Mouse (Mus musculus) heart, adult 2 months (tissue): ENCODE measurements around the gene Neurog2. TPM values are rescaled to one million over a fixed set of nuclear protein-coding genes. Genes with fewer than 3 reads are reported as not detected.

Experiments
- DNase-seq, 2 experiments: peaks; one replicate each; pipeline ENCODE4 v3.0.0; 2021
- H3K27ac ChIP-seq: fragments of 200-600 bp; 2 replicates; pipeline ENCODE4 v1.8.1; 2022
- H3K27me3 ChIP-seq: fragments of 200-500 bp; 2 replicates; pipeline ENCODE4 v1.6.1; 2012; ENCODE audit warnings: mild to moderate bottlenecking, low read length, inconsistent platforms, mixed read lengths; ENCODE audit not compliant: control insufficient read depth, insufficient read depth
- H3K36me3 ChIP-seq: fragments of 200-500 bp; 2 replicates; pipeline ENCODE4 v1.6.1; 2012; ENCODE audit warnings: low read length, inconsistent platforms; ENCODE audit not compliant: control insufficient read depth, insufficient read depth
- H3K4me1 ChIP-seq: fragments of 200-500 bp; 2 replicates; pipeline ENCODE4 v1.6.1; 2011; ENCODE audit warnings: low read length; ENCODE audit not compliant: control insufficient read depth, insufficient read depth
- H3K4me3 ChIP-seq: fragments of 200-600 bp; 2 replicates; pipeline ENCODE4 v1.8.1; 2022
- H3K79me2 ChIP-seq: fragments of 200-500 bp; replicated peaks from 2 replicates; pipeline ENCODE4 v1.6.1; 2012; ENCODE audit warnings: mild to moderate bottlenecking, inconsistent platforms, low read length, moderate library complexity, mixed read lengths; ENCODE audit not compliant: control insufficient read depth, insufficient read depth
- H3K9ac ChIP-seq: fragments of 200-500 bp; 2 replicates; pipeline ENCODE4 v1.6.1; 2012; ENCODE audit warnings: low read depth, mild to moderate bottlenecking, control low read depth, inconsistent platforms, low read length, mixed read lengths
- CTCF ChIP-seq: fragments of 200-600 bp; IDR thresholded peaks from 2 replicates; pipeline ENCODE4 v1.8.1; 2022; ENCODE audit warnings: antibody characterized with exemption, mild to moderate bottlenecking, moderate library complexity
- EP300 ChIP-seq: fragments of 200-500 bp; IDR thresholded peaks from 2 replicates; pipeline ENCODE4 v1.6.1; 2011; ENCODE audit warnings: low read depth, low read length, control low read depth; ENCODE audit not compliant: insufficient read depth
- POLR2A ChIP-seq: fragments of 200-500 bp; IDR thresholded peaks from 2 replicates; pipeline ENCODE4 v1.6.1; 2011; ENCODE audit warnings: mild to moderate bottlenecking, low read depth, low read length, control low read depth; ENCODE audit not compliant: insufficient read depth
- WGBS: fragments of 180-500 bp; shearing (Covaris S2); methylation state at CpG from one replicate; pipeline ENCODE4 v1.1.7; 2018; 5-methylcytosine and 5-hydroxymethylcytosine counted together
- intact Hi-C: fragments of 180-260 bp; cut with DNase I; formaldehyde crosslinking; loops from one replicate; pipeline ENCODE4 v1.15.1; 2025
- long read RNA-seq: library from polyadenylated mRNA; stranded (forward); transcript quantifications from one replicate; pipeline ENCODE4 v2.0.0, GENCODE M21; 2021
- polyA plus RNA-seq: library from polyadenylated mRNA; depleted of rRNA; stranded (reverse); fragments of >200 nt; gene quantifications from 2 replicates; pipeline ENCODE4 v1.2.3, GENCODE M21; 2012; rRNA removed
- total RNA-seq, 2 experiments: library from RNA; stranded (reverse); gene quantifications; 2 replicates each; pipeline ENCODE4 v1.2.3; 2021

Gene Neurog2
- total RNA-seq (not detected), polyA plus RNA-seq (not detected in 2 replicates)
- long read RNA-seq: 0 reads

DNA sequence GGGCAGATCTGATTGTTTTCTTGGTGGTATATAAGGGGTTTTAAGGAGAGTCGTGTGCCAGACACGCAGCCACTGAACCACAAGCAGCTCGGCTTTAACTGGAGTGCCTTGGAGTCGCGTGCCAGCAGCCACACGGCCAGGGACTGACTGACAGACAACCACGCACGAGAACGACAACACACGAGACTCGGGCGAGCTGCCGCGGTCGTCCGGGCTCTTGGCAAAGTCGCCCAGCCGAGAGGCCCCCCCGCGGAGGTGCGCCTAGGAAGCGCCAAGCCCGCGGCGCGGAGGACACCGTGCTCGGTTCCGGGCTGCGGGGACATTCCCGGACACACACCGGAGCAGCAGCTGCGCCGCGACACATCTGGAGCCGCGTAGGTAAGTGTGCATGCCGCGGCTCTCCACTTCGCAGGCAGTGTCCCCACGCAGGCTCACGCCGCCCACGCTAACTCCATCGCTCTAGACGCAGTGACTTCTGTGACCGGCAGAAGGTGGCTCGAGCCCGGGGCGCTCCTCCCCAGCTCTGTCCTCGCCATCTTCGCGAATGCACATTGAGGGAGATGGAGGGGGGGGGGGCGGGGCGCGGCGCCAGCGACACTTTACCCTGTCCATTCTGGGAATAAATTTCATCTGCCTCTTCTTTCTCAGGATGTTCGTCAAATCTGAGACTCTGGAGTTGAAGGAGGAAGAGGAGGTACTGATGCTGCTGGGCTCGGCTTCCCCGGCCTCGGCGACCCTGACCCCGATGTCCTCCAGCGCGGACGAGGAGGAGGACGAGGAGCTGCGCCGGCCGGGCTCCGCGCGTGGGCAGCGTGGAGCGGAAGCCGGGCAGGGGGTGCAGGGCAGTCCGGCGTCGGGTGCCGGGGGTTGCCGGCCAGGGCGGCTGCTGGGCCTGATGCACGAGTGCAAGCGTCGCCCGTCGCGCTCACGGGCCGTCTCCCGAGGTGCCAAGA lies at the start of gene Neurog2:
Neurog2 (plus strand) TSS at position 56 of the 953 bp plus-strand sequence.
- H3K27ac ChIP-seq: no peak within 1 kb of the TSS
- under 1% methylated on average over 91 of the region's 92 CpGs for WGBS
- no peaks in the 10 kb centered on the region; the same call in 1 of the 2 replicates for H3K4me1 ChIP-seq
- peak within 1 kb of the TSS; percentile 19; the same call in 1 of the 2 replicates for H3K9ac ChIP-seq
- TF ChIP-seq POLR2A: no peak
- no peak for TF ChIP-seq EP300
- no peak for TF ChIP-seq CTCF
- H3K36me3 ChIP-seq: no peaks in the 10 kb centered on the region
- H3K4me3 ChIP-seq: peak within 1 kb of the TSS; percentile 52
- peaks cover 35% of the 10 kb centered on the region for H3K27me3 ChIP-seq
- H3K79me2 ChIP-seq: no peaks in the 10 kb centered on the region
- intact Hi-C loops: loop anchor here (10.0 kb wide), 1 partner anchor 1581 kb away; no protein-coding TSS in a partner anchor
- DNase-seq: peak; percentile 26 to 53

DNA sequence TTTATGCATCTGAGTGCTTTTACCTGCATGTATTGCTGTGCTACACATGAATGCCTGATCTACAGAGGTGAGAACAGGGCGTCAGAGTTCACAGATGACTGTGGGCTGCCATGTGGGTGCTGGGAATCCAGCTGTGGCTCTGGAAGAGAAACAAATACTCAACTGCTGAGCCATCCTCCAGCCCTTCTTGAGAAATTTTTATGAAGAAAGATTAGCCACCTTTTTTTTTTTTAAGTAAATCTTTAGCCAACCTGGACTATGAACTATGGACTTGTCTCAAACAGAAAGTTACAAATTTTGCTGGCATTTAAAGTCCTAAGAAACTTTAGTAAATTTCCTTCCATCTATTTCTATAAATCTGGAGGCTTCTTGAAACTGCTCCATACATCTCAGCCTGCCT lies 35.8 kb upstream of the Neurog2 start:
- WGBS: 92% methylated on average over 1 of the region's 1 CpGs
- Histone ChIP-seq H3K4me3 (no peak overlapping the region), H3K4me1 (no peaks in the 10 kb centered on the region), H3K36me3 (no peaks in the 10 kb centered on the region), H3K79me2 (no peaks in the 10 kb centered on the region), H3K27ac (no peak overlapping the region), H3K27me3 (no peaks in the 10 kb centered on the region), H3K9ac (no peak overlapping the region)
- no peak for DNase-seq
- TF ChIP-seq EP300 (no peak), POLR2A (no peak), CTCF (no peak)
- intact Hi-C loops: no loop called here

- 89% methylated on average over 2 of the region's 2 CpGs for WGBS
- Histone ChIP-seq H3K4me1 (no peaks in the 10 kb centered on the region), H3K4me3 (no peak overlapping the region), H3K27me3 (no peaks in the 10 kb centered on the region), H3K9ac (no peak overlapping the region), H3K27ac (no peak overlapping the region), H3K36me3 (no peaks in the 10 kb centered on the region), H3K79me2 (no peaks in the 10 kb centered on the region)
- intact Hi-C loops: no loop called here
- TF ChIP-seq EP300 (no peak), CTCF (peak; percentile 65), POLR2A (no peak)
- DNase-seq: no peak
Observed at GRCm38 (mm10) chr3:127608109-127608508, 24.8 kb upstream of the Neurog2 start.

DNA sequence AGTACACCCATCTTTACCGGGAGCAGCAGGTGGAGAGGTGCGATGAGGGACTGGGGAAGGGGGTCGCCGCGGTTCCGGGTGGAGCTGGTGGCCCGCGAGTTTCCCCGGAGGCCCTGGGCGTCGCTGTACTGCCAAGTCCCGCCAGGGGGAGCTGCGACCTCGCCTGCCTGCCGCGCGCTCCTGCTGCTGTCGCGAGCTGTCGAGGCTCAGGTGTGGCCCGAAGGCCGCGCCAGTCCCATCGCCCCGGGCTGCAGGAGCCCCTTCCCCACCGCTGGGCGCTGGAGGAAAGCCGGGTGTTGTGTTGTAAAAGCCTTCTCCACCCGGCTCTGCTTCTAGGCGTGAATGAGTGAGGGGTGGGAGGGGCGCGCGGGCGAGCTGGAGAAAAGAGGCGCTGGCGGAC lies 7.6 kb upstream of the Neurog2 start:
- TF ChIP-seq CTCF (peak; percentile 96), POLR2A (no peak), EP300 (no peak)
- WGBS: 2% methylated on average over 36 of the region's 36 CpGs
- peak; percentile 66 to 83 for DNase-seq
- Histone ChIP-seq H3K27me3 (peaks cover 24% of the 10 kb centered on the region), H3K79me2 (no peaks in the 10 kb centered on the region), H3K4me1 (no peaks in the 10 kb centered on the region; the same call in 1 of the 2 replicates), H3K27ac (no peak overlapping the region), H3K4me3 (peak overlapping the region; percentile 9; the same call in 1 of the 2 replicates), H3K9ac (no peak overlapping the region), H3K36me3 (no peaks in the 10 kb centered on the region)
- intact Hi-C loops: loop anchor here (2.0 to 5.0 kb wide), 2 partner anchors 138 to 322 kb away; no protein-coding TSS in a partner anchor

GRCm38 (mm10) chr3:127625701-127626399 lies 7.1 kb upstream of the Neurog2 start:
- intact Hi-C loops: loop anchor here (2.0 to 5.0 kb wide), 2 partner anchors 137 to 321 kb away; no protein-coding TSS in a partner anchor
- 5% methylated on average over 28 of the region's 28 CpGs for WGBS
- no peaks in the 10 kb centered on the region for H3K36me3 ChIP-seq
- no peak overlapping the region for H3K27ac ChIP-seq
- peak overlapping the region; percentile 9; the same call in 1 of the 2 replicates for H3K4me3 ChIP-seq
- no peak for TF ChIP-seq POLR2A
- TF ChIP-seq EP300: no peak
- TF ChIP-seq CTCF: no peak
- DNase-seq: peak; percentile 17 to 40
- no peaks in the 10 kb centered on the region; the same call in 1 of the 2 replicates for H3K4me1 ChIP-seq
- no peaks in the 10 kb centered on the region for H3K79me2 ChIP-seq
- no peak overlapping the region for H3K9ac ChIP-seq
- peaks cover 25% of the 10 kb centered on the region for H3K27me3 ChIP-seq
